Mouse (Mus musculus) olfactory bulb, adult 2 months (tissue): ENCODE measurements around the gene Lats1.

ENCODE experiments used
- CTCF ChIP-seq: fragments of 200-500 bp; IDR thresholded peaks from 2 replicates; pipeline ENCODE4 v1.5.1; 2012; ENCODE audit warnings: low read depth, mild to moderate bottlenecking, low read length, moderate library complexity; ENCODE audit not compliant: insufficient read depth
- POLR2A ChIP-seq: fragments of 200-500 bp; IDR thresholded peaks from 2 replicates; pipeline ENCODE4 v1.6.1; 2012; ENCODE audit warnings: mild to moderate bottlenecking, low read depth, low read length, moderate library complexity; ENCODE audit not compliant: insufficient read depth

DNA sequence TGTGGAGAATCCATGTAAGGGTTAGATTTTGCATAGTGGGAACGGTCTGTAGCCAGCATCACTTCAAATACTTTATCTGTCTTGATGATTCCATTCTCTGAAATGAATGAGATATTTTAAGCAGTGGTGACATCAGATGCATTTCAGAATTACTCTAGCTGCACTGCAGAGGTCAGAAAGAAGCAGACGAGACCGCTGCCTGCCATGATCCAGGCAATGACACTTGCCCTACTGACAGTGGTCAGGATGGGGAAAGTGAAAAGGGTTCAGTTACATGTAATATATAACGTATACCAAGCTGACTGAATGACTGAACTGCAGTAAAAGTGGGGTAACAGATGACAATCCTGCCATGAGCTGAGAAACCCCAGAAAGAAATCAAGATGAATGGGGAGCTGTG, 32.0 kb upstream of the Lats1 start:
- TF ChIP-seq CTCF = no peak
- no peak for TF ChIP-seq POLR2A
